Mouse (Mus musculus) lung, adult 2 months (tissue): ENCODE results near the gene Dnajb8. TPM values are rescaled to one million over a fixed set of nuclear protein-coding genes. Genes with fewer than 3 reads are reported as not detected.

ENCODE experiments used
- DNase-seq: peaks from one replicate; pipeline ENCODE4 v3.0.0; 2022
- H3K4me1 ChIP-seq: fragments of 200-500 bp; 2 replicates; pipeline ENCODE4 v1.6.1; 2011; ENCODE audit warnings: low read length; ENCODE audit not compliant: control insufficient read depth, insufficient read depth
- H3K4me3 ChIP-seq: fragments of 200-500 bp; replicated peaks from 2 replicates; pipeline ENCODE3; 2011; ENCODE audit warnings: low read depth, mild to moderate bottlenecking, control low read depth, low read length; ENCODE audit errors: extremely low read depth
- CTCF ChIP-seq: fragments of 200-500 bp; IDR thresholded peaks from 2 replicates; pipeline ENCODE4 v1.5.1; 2011; ENCODE audit warnings: mild to moderate bottlenecking, low read length, control low read depth; ENCODE audit not compliant: insufficient read depth
- POLR2A ChIP-seq: fragments of 200-500 bp; IDR thresholded peaks from 2 replicates; pipeline ENCODE4 v1.6.1; 2011; ENCODE audit warnings: low read depth, mild to moderate bottlenecking, control low read depth, low read length, borderline replicate concordance; ENCODE audit errors: extremely low read depth
- WGBS: fragments of 180-500 bp; shearing (Covaris S2); methylation state at CpG from one replicate; pipeline ENCODE4 v1.1.7; 2018; 5-methylcytosine and 5-hydroxymethylcytosine counted together
- polyA plus RNA-seq: library from polyadenylated mRNA; depleted of rRNA; stranded (reverse); fragments of >200 nt; gene quantifications from 2 replicates; pipeline ENCODE4 v1.2.3, GENCODE M21; 2012

The Dnajb8 gene
- polyA plus RNA-seq, 1 experiment: not detected

DNA sequence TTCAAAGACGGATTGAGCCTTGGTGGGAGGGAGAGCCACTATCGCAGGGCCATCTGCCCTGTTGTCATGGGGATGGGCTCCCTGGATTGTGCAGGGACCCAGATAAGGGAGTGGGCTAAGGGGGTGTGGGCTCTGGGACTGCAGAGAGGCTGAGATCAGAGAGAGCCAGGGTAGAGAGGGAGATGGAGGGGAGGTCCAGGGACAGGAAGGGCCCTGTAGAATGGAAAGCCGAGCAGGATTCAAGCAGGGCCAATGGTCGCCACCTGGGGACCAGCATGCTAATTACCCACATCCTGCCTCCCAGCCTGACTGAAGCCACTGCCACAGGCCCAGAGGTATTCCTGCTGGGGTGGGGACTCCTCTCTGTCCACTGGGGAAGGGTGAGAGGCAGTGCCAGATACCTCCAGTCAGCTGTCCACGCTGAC, 4.5 kb downstream of the Dnajb8 start:
- no peak overlapping the region for H3K4me3 ChIP-seq
- 40% methylated on average over 5 of the region's 5 CpGs for WGBS
- H3K4me1 ChIP-seq: no peaks in the 10 kb centered on the region
- DNase-seq: no peak
- TF ChIP-seq POLR2A (no peak), CTCF (no peak)

- Histone ChIP-seq H3K4me1 (no peaks in the 10 kb centered on the region), H3K4me3 (no peak overlapping the region)
- DNase-seq: no peak
- WGBS: 46% methylated on average over 7 of the region's 7 CpGs
- TF ChIP-seq CTCF: no peak
- TF ChIP-seq POLR2A: no peak
These were observed 5.5 kb downstream of the Dnajb8 start for GRCm38 (mm10) chr6:88227537-88227936.

GRCm38 (mm10) chr6:88229221-88229620, 7.2 kb downstream of the Dnajb8 start:
- DNase-seq: no peak
- TF ChIP-seq POLR2A (no peak), CTCF (no peak)
- H3K4me3 ChIP-seq: no peak overlapping the region
- H3K4me1 ChIP-seq: no peaks in the 10 kb centered on the region
- WGBS: 76% methylated on average over 12 of the region's 12 CpGs

DNA sequence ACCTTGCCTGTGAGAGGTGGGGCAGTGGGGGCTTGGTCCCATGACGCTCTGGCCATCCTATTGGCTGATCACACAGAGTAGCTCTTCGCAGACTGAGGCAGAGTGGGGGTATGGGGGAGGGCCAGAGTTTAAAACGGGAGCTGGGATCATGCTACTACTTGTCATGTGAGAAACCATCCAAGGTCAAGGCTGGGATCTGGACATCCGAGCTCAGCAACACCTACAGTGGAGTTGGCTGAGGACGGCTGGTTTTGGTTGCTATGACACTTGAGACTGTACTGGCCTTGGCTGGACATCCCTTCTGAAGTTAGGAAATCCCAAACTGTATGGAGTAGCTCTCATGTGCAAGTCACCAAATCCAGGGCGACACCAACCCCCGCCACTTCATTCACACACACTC, 9.8 kb downstream of the Dnajb8 start:
- WGBS: 76% methylated on average over 7 of the region's 7 CpGs
- no peak overlapping the region for H3K4me3 ChIP-seq
- TF ChIP-seq CTCF (no peak), POLR2A (no peak)
- H3K4me1 ChIP-seq: no peaks in the 10 kb centered on the region
- no peak for DNase-seq

DNA sequence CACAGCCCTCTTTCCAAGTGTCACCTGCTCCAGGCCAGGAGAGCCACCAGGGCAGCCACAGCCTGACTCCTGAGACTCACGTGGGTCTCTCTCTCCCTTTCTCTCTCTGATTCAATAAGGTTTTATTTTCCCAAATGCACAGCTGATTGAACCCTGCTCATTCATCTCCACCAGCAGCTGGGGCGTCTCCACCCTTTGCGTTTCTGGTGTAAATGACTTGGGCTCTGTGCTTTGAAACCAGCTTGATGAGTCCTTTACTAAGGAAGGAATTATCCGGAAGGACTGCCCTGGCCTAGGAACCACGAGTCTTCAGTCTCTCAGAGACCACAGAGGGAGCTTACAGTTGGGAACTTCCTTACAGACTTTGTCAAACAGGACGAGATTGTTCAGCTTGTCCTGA, 10.2 kb downstream of the Dnajb8 start:
- H3K4me1 ChIP-seq: no peaks in the 10 kb centered on the region
- no peak for DNase-seq
- WGBS: 63% methylated on average over 6 of the region's 6 CpGs
- TF ChIP-seq POLR2A: no peak
- TF ChIP-seq CTCF: no peak
- H3K4me3 ChIP-seq: no peak overlapping the region

DNA sequence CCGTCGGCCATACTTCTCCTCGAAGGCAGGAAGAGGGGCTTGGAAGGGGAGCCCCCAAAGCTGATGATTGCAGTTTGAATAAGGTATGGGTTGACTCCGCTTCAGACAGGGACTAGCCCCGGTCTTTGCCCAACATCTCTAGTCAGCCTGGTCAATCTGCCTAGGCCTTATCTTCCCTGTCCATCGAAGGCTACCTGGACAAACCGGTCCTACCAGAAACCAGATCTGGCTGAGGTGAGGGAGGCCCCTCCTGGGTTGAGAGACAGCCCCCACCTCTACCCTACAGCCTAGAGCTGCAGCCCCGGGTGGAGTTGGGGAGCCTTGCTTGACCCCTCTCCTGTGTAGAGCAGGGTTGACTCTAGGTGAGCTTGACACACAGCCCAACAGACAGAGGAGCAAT, 11.9 kb downstream of the Dnajb8 start:
- peak; percentile 7 for DNase-seq
- TF ChIP-seq POLR2A (no peak), CTCF (no peak)
- Histone ChIP-seq H3K4me1 (no peaks in the 10 kb centered on the region), H3K4me3 (no peak overlapping the region)
- 69% methylated on average over 8 of the region's 8 CpGs for WGBS

GRCm38 (mm10) chr6:88235461-88235860, 13.4 kb downstream of the Dnajb8 start:
- DNase-seq: no peak
- TF ChIP-seq POLR2A (no peak), CTCF (no peak)
- no peak overlapping the region for H3K4me3 ChIP-seq
- 58% methylated on average over 8 of the region's 8 CpGs for WGBS
- H3K4me1 ChIP-seq: no peaks in the 10 kb centered on the region

GRCm38 (mm10) chr6:88235983-88236382, 13.9 kb downstream of the Dnajb8 start:
- 12% methylated on average over 17 of the region's 17 CpGs for WGBS
- Histone ChIP-seq H3K4me1 (no peaks in the 10 kb centered on the region), H3K4me3 (no peak overlapping the region)
- DNase-seq: no peak
- TF ChIP-seq POLR2A: no peak
- no peak for TF ChIP-seq CTCF

DNA sequence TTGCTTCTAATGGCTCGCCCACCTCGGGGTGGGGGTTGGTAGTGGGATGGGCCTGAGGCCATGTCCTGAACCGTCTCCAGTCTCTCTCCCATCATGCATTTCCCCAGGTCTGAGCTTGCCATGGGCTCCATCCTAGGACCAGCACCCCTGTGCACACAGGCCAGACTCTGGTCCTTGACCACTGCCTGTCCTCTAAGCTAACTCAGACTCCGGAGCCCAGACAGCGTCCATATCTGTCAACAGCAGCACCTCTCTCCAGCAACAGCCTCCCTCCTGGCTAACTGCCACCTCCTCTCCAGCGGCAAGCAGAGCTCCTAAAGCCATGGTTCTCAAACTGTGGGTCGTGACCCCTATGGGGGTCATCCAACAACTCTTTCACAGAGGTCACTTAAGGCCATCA, 14.4 kb downstream of the Dnajb8 start:
- WGBS: 31% methylated on average over 7 of the region's 7 CpGs
- Histone ChIP-seq H3K4me3 (no peak overlapping the region), H3K4me1 (no peaks in the 10 kb centered on the region)
- DNase-seq: no peak
- TF ChIP-seq CTCF (no peak), POLR2A (no peak)

DNA sequence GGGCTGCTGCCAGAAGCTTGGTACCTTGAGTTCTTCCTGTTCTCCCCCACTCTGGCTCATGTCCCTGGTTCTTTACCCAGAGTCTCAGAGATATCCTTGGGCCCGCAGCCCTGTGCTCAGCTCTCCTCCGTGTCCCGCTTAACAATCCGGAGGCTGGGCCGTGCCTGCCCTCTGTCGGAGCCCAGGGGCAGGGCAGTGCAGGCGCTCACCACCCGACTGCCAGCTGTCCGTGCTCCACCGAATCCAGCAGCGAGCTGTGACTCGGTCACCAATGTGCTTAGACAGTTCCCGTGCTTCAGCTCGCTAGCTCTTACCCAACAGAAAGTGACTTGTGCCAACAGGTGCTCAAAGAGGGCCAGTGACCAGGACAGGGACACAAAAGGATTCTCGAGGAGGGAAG, 20.5 kb downstream of the Dnajb8 start:
- WGBS: 4% methylated on average over 15 of the region's 15 CpGs
- TF ChIP-seq CTCF (peak; percentile 57), POLR2A (no peak)
- DNase-seq: peak; percentile 59
- Histone ChIP-seq H3K4me3 (no peak overlapping the region), H3K4me1 (peaks cover 2% of the 10 kb centered on the region; the same call in 1 of the 2 replicates)
